Mouse (Mus musculus) midbrain, embryonic 10.5 days (tissue): ENCODE measurements around the gene Gse1. TPM values are rescaled to one million over a fixed set of nuclear protein-coding genes. Genes with fewer than 3 reads are reported as not detected.

ENCODE experiments used
- DNase-seq: peaks from one replicate; pipeline ENCODE4 v3.0.0-alpha.2; 2017; ENCODE audit warnings: low spot score
- H3K27ac ChIP-seq: fragments of 300-500 bp; sonication (generic); replicated peaks from 2 replicates; pipeline ENCODE4 v1.5.1; 2016; ENCODE audit warnings: mild to moderate bottlenecking
- H3K27me3 ChIP-seq: fragments of 300-500 bp; sonication (generic); 2 replicates; pipeline ENCODE4 v1.6.1; 2016; ENCODE audit warnings: low read depth, mild to moderate bottlenecking; ENCODE audit not compliant: poor library complexity, severe bottlenecking
- H3K36me3 ChIP-seq: fragments of 300-500 bp; sonication (generic); 2 replicates; pipeline ENCODE4 v1.6.1; 2016; ENCODE audit warnings: mild to moderate bottlenecking, moderate library complexity
- H3K4me1 ChIP-seq: fragments of 300-500 bp; sonication (generic); 2 replicates; pipeline ENCODE4 v1.6.1; 2016
- H3K4me3 ChIP-seq: fragments of 300-500 bp; sonication (generic); 2 replicates; pipeline ENCODE4 v1.5.1; 2016; ENCODE audit warnings: mild to moderate bottlenecking, moderate library complexity
- H3K9me3 ChIP-seq: fragments of 300-500 bp; sonication (generic); replicated peaks from 2 replicates; pipeline ENCODE4 v1.6.1; 2016; ENCODE audit warnings: mild to moderate bottlenecking
- WGBS: fragments of 180-500 bp; shearing (Covaris S2); methylation state at CpG from one replicate; pipeline ENCODE4 v1.1.7; 2016; 5-methylcytosine and 5-hydroxymethylcytosine counted together
- polyA plus RNA-seq: library from polyadenylated mRNA; unstranded; fragments of >200 nt; fragmentation: Nextera tagmentation; extraction: Ambion mirVana; gene quantifications from 2 replicates; pipeline ENCODE4 v1.2.1, GENCODE M21; 2016

The Gse1 gene
- polyA plus RNA-seq, 1 experiment from 2014 or later = 12.7 TPM

GRCm38 (mm10) chr8:120388246-120388645 is 160.0 kb downstream of the Gse1 start:
- peaks cover 14% of the 10 kb centered on the region for H3K27me3 ChIP-seq
- DNase-seq = no peak
- H3K9me3 ChIP-seq = no peaks in the 10 kb centered on the region; the same call in 1 of the 2 replicates
- no peak overlapping the region for H3K4me3 ChIP-seq
- peaks cover 53% of the 10 kb centered on the region for H3K4me1 ChIP-seq
- 87% methylated on average over 6 of the region's 6 CpGs for WGBS
- H3K36me3 ChIP-seq = no peaks in the 10 kb centered on the region
- H3K27ac ChIP-seq = no peak overlapping the region

GRCm38 (mm10) chr8:120390598-120390997 is 162.3 kb downstream of the Gse1 start:
- H3K27me3 ChIP-seq = 0 out of 2 replicates have a peak, but pooled peaks cover 5% of the 10 kb centered on the region
- no peak overlapping the region for H3K4me3 ChIP-seq
- no peak for DNase-seq
- 93% methylated on average over 7 of the region's 7 CpGs for WGBS
- H3K9me3 ChIP-seq = no peaks in the 10 kb centered on the region
- peaks cover 56% of the 10 kb centered on the region for H3K4me1 ChIP-seq
- H3K36me3 ChIP-seq = no peaks in the 10 kb centered on the region
- H3K27ac ChIP-seq = no peak overlapping the region

DNA sequence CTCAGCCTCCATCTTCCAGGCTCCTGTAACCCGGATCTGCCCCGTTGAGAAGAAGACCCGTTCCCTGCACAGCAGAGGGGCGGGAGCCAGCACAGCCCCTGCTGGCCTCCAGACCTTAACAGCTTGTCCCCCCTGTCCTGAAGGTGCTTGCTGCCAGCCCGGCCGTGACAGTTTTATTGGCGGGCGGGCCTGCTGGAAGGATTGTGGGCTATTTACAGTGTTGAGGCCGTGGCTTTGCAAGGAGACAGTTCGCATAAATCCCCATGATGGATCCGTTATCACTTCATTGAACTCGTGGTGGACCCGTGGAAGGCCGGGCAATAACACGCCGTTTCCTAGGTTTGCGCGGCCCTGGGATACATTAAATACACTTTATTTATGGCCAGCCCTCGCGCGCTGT is 163.6 kb downstream of the Gse1 start:
- WGBS = 86% methylated on average over 21 of the region's 21 CpGs

GRCm38 (mm10) chr8:120393085-120393484 is 164.8 kb downstream of the Gse1 start:
- WGBS = 85% methylated on average over 11 of the region's 11 CpGs
- peaks cover 60% of the 10 kb centered on the region for H3K4me1 ChIP-seq
- peak overlapping the region; percentile 35 for H3K27ac ChIP-seq

More for the DNA sequence above, 163.6 kb downstream of the Gse1 start:
- Histone ChIP-seq H3K36me3 (no peaks in the 10 kb centered on the region), H3K27ac (peak overlapping the region; percentile 59), H3K27me3 (0 out of 2 replicates have a peak, but pooled peaks cover 5% of the 10 kb centered on the region), H3K4me1 (peaks cover 54% of the 10 kb centered on the region), H3K4me3 (no peak overlapping the region), H3K9me3 (no peaks in the 10 kb centered on the region)
- DNase-seq = no peak

DNA sequence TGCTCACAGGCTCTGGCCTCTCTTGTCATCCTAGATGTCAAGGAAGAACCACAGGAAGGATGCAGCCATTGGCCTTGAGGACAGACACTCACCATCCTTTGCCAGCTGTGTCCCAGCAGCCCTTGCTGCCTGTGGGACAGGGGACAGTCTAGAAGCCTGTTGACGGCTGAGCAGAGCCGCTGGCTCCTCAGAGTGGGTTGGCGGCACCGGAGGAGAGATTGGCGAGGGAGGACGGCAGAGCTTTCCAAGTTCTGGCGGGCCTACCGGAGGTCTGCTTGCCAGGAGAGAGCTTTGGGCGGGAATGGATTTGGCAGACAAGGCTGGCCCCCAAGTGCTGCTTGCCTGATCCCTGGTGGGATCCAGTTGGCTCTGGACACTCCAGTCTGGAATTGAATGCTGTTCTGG is 165.6 kb downstream of the Gse1 start:
- Histone ChIP-seq H3K4me1 (peaks cover 63% of the 10 kb centered on the region), H3K4me3 (no peak overlapping the region), H3K27ac (peak overlapping the region; percentile 35; the same call in 1 of the 2 replicates), H3K9me3 (no peaks in the 10 kb centered on the region), H3K27me3 (peaks cover 15% of the 10 kb centered on the region; the same call in 1 of the 2 replicates), H3K36me3 (no peaks in the 10 kb centered on the region)
- WGBS = 85% methylated on average over 9 of the region's 9 CpGs
- DNase-seq = no peak

More at GRCm38 (mm10) chr8:120393085-120393484, 164.8 kb downstream of the Gse1 start:
- Histone ChIP-seq H3K27me3 (0 out of 2 replicates have a peak, but pooled peaks cover 7% of the 10 kb centered on the region), H3K9me3 (no peaks in the 10 kb centered on the region), H3K36me3 (no peaks in the 10 kb centered on the region), H3K4me3 (no peak overlapping the region)
- no peak for DNase-seq

- Histone ChIP-seq H3K27ac (0 out of 2 replicates have a peak overlapping the region, but pooled peaks have one; percentile 3), H3K27me3 (peaks cover 30% of the 10 kb centered on the region), H3K36me3 (no peaks in the 10 kb centered on the region), H3K9me3 (no peaks in the 10 kb centered on the region), H3K4me1 (peaks cover 69% of the 10 kb centered on the region), H3K4me3 (no peak overlapping the region)
- no peak for DNase-seq
- 88% methylated on average over 3 of the region's 3 CpGs for WGBS
These were observed 167.6 kb downstream of the Gse1 start for GRCm38 (mm10) chr8:120395892-120396291.

- no peaks in the 10 kb centered on the region for H3K36me3 ChIP-seq
- peaks cover 66% of the 10 kb centered on the region for H3K4me1 ChIP-seq
- H3K9me3 ChIP-seq = no peaks in the 10 kb centered on the region
- H3K4me3 ChIP-seq = no peak overlapping the region
- peak overlapping the region; percentile 57 for H3K27ac ChIP-seq
- WGBS = 81% methylated on average over 3 of the region's 3 CpGs
- no peak for DNase-seq
- H3K27me3 ChIP-seq = peaks cover 38% of the 10 kb centered on the region
These were observed 168.5 kb downstream of the Gse1 start for GRCm38 (mm10) chr8:120396756-120397155.

GRCm38 (mm10) chr8:120397444-120398411 is 169.5 kb downstream of the Gse1 start:
- H3K9me3 ChIP-seq = no peaks in the 10 kb centered on the region
- peaks cover 41% of the 10 kb centered on the region for H3K27me3 ChIP-seq
- no peak for DNase-seq
- no peak overlapping the region for H3K4me3 ChIP-seq
- H3K27ac ChIP-seq = peak overlapping the region; percentile 57
- H3K4me1 ChIP-seq = peaks cover 61% of the 10 kb centered on the region
- no peaks in the 10 kb centered on the region for H3K36me3 ChIP-seq
- 57% methylated on average over 15 of the region's 15 CpGs for WGBS

DNA sequence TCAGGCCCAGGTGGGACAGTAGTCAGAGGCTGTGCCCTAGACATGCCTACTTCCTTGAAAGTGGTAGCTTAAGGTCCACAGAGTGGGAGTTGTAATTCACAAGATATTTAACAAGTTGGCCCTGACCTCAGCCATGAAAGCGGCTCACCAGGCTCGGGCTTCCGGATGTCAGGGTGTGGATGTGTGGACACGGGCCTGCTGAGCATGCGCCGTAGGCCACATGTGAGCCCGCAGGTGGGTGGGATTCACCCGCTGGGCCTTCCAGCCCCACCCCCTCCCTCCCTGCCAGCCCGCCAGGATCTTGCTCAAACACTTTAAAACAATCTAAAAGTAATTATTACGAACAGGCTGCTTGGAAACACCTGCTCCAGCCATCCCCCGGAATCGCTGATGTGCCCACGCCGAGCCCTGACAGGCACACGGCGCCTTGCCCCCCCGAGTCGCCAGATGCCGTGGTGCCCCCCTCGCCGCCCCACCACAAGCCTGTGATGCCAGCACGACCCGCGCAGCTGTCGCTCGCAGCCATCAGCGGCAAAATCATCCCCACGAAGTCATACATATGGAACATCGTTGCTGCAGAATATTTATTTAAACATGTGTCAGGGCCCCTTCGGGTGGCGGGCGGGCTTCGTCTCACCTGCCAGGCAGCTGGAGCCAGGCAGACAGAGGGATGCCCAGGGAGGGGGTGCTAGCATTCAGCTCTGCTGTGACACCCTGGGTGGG is 171.1 kb downstream of the Gse1 start:
- no peak overlapping the region for H3K4me3 ChIP-seq
- no peak for DNase-seq
- H3K9me3 ChIP-seq = no peaks in the 10 kb centered on the region
- peaks cover 56% of the 10 kb centered on the region for H3K27me3 ChIP-seq
- peak overlapping the region; percentile 56; the same call in 1 of the 2 replicates for H3K27ac ChIP-seq
- WGBS = 74% methylated on average over 33 of the region's 33 CpGs
- H3K36me3 ChIP-seq = no peaks in the 10 kb centered on the region
- peaks cover 61% of the 10 kb centered on the region for H3K4me1 ChIP-seq

DNA sequence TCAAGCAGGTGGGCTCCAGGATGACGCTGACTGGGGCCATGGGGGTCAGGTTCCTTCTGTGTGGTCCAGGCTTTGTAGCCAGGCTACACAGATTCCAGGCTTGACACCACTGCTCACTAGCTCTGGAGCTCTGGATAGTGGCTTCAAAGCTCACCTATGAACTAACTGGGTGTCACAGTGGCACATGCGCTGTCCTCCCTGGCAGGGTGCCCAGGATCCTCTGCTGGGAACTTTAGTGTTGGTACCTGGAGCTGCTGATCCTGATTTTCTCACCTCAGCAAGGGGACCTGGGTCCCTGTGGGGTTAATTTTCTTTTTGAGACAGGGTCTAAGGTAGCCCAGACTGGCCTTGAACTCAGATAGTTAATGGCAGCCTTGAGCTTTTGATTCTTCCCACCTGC is 173.0 kb downstream of the Gse1 start:
- 95% methylated on average over 2 of the region's 2 CpGs for WGBS
- peaks cover 70% of the 10 kb centered on the region for H3K27me3 ChIP-seq
- H3K27ac ChIP-seq = no peak overlapping the region

GRCm38 (mm10) chr8:120401712-120402111 is 173.5 kb downstream of the Gse1 start:
- 90% methylated on average over 7 of the region's 7 CpGs for WGBS
- H3K4me1 ChIP-seq = peaks cover 73% of the 10 kb centered on the region
- H3K27me3 ChIP-seq = peaks cover 75% of the 10 kb centered on the region
- no peak overlapping the region for H3K4me3 ChIP-seq
- no peaks in the 10 kb centered on the region for H3K36me3 ChIP-seq
- no peak for DNase-seq
- H3K9me3 ChIP-seq = no peaks in the 10 kb centered on the region
- H3K27ac ChIP-seq = no peak overlapping the region

More for the DNA sequence above, 173.0 kb downstream of the Gse1 start:
- Histone ChIP-seq H3K9me3 (no peaks in the 10 kb centered on the region), H3K36me3 (no peaks in the 10 kb centered on the region), H3K4me3 (no peak overlapping the region), H3K4me1 (peaks cover 70% of the 10 kb centered on the region)
- no peak for DNase-seq

- Histone ChIP-seq H3K27ac (peak overlapping the region; percentile 14), H3K4me3 (no peak overlapping the region), H3K27me3 (peaks cover 75% of the 10 kb centered on the region), H3K9me3 (no peaks in the 10 kb centered on the region), H3K36me3 (no peaks in the 10 kb centered on the region), H3K4me1 (peaks cover 73% of the 10 kb centered on the region)
- WGBS = 78% methylated on average over 7 of the region's 7 CpGs
- DNase-seq = no peak
These were observed 175.5 kb downstream of the Gse1 start for GRCm38 (mm10) chr8:120403606-120404269.
